In the genomic region with DNA sequence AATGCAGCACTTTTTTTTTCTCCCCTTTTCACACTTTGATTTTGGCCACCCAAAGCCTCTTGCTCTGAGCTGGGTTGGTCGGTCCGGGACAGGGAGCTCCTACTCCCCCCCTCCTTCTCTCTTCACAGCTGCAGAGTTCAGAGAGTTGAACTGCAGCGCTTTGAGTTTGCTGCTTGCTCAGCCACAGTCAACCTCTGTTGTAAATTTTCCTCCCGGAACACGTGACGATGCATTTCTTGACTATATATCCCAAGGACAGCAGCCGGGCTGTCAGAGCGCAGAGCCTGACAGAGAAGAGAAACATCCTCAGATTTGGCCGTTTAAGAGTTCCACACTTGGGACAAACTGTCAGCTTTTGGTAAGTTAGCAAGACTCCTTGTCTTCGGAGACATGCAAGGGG, we compare ENCODE assay signal across 10 mouse cellular contexts. TPM values are rescaled to one million over a fixed set of nuclear protein-coding genes. Genes with fewer than 3 reads are reported as not detected.
DNase-seq lines count a peak whose midpoint lies in the region; ATAC-seq and TF ChIP-seq lines count a peak whose summit lies in the region.
"Had no signal": no experiment of that assay in that cellular context is flagged by ENCODE, and none has a peak within 500 bp of the region (broad histone marks: within the 10 kb centered on the region; RNA-seq: fewer than 3 reads in every experiment).

A gene (plus strand): TSS at position 120 of the 400 bp plus-strand sequence.

- no peak for DNase-seq in lung, adult 2 months
- DNase-seq in lung, postnatal 25 days (ENCODE audit: low spot score), result no peak
- DNase-seq in heart, postnatal 14 days, result peak; percentile 20 to 31
- peak; percentile 74 for DNase-seq in kidney, postnatal 14 days
- no peak for DNase-seq in spleen, postnatal 14 days (ENCODE audit: low spot score in 2 of 2)
- DNase-seq in left cerebral cortex, adult 18-20 months (ENCODE audit: low spot score in 2 of 2), result no peak
- DNase-seq: liver, postnatal 0 days; spleen, adult 18-20 months had no signal

- H3K27me3 ChIP-seq in stomach, embryonic 15.5 days (replicated peaks), result no peaks in the 10 kb centered on the region

- no peaks in the 10 kb centered on the region for H3K36me3 ChIP-seq in stomach, embryonic 15.5 days

- peak within 1 kb of the TSS; percentile 44; the same call in 1 of the 2 replicates for H3K27ac ChIP-seq in stomach, embryonic 15.5 days

- H3K9me3 ChIP-seq in stomach, embryonic 15.5 days, result no peaks in the 10 kb centered on the region

- TF ChIP-seq CTCF in lung, adult 2 months (IDR thresholded peaks at IDR 0.05; ENCODE audit: insufficient read depth, low read length), result no peak

- intact Hi-C loops in heart, postnatal 14 days (cut with DNase I), result loop anchor here (5.0 kb wide), 2 partner anchors 46 to 69 kb away; no protein-coding TSS in a partner anchor

- H3K4me3 ChIP-seq in lung, adult 2 months (replicated peaks; ENCODE audit: extremely low read depth, low read depth, low read length), result peak within 1 kb of the TSS; percentile 24
- H3K4me3 ChIP-seq in stomach, embryonic 15.5 days (replicated peaks), result peak within 1 kb of the TSS; percentile 17; the same call in 1 of the 2 replicates

- peaks cover 2% of the 10 kb centered on the region; the same call in 1 of the 2 replicates for H3K4me1 ChIP-seq in lung, adult 2 months (ENCODE audit: control insufficient read depth, insufficient read depth, low read length)
- peaks cover 19% of the 10 kb centered on the region for H3K4me1 ChIP-seq in stomach, embryonic 15.5 days

- peak; percentile 70; the same call in 1 of the 2 replicates for ATAC-seq in stomach, embryonic 15.5 days (ENCODE audit: insufficient read depth, low FRiP score, low read depth)
- ATAC-seq: forebrain, embryonic 14.5 days; liver, postnatal 0 days had no signal

- H3K4me2 ChIP-seq in stomach, embryonic 15.5 days, result peak within 1 kb of the TSS; percentile 36

- peak; percentile 29; the same call in 1 of the 2 replicates for TF ChIP-seq POLR2A in lung, adult 2 months (IDR thresholded peaks at IDR 0.05; ENCODE audit: borderline replicate concordance, extremely low read depth, low read depth, low read length)

- WGBS in lung, adult 2 months, result 58% methylated on average over 10 of the region's 10 CpGs
- 38% methylated on average over 10 of the region's 10 CpGs for WGBS in stomach, embryonic 15.5 days

- H3K9ac ChIP-seq in stomach, embryonic 15.5 days, result no peak within 1 kb of the TSS
- H3K9ac ChIP-seq: liver, postnatal 0 days had no signal

RNA-seq across cellular contexts. Expression of the gene that starts here (rescaled TPM):
- polyA plus RNA-seq in lung, adult 2 months (2012; rRNA removed), result 1.7 and 1.8 TPM in 2 replicates
- 1 to 10 TPM; 3.2 to 3.7 TPM for total RNA-seq in heart, postnatal 14 days (2021)
- 8.0 and 8.1 TPM in 2 replicates for polyA plus RNA-seq in stomach, embryonic 15.5 days (2015; fragmentation: Nextera tagmentation; extraction: Ambion mirVana)
- 1 to 10 TPM; 1.4 to 1.5 TPM for total RNA-seq in left cerebral cortex, adult 18-20 months (2021)

Comparison
In these comparisons a context has a peak if more than half of its experiments do, and no peak if none do; other contexts are left out.
1. DNase-seq: peak in heart, postnatal 14 days (2 of 2) and kidney, postnatal 14 days (single experiment); none in lung, adult 2 months (single experiment), lung, postnatal 25 days (single experiment), spleen, postnatal 14 days (0 of 2) and left cerebral cortex, adult 18-20 months (0 of 2).